Comparison of ENCODE assay signal across 20 mouse cellular contexts in the genomic region with DNA sequence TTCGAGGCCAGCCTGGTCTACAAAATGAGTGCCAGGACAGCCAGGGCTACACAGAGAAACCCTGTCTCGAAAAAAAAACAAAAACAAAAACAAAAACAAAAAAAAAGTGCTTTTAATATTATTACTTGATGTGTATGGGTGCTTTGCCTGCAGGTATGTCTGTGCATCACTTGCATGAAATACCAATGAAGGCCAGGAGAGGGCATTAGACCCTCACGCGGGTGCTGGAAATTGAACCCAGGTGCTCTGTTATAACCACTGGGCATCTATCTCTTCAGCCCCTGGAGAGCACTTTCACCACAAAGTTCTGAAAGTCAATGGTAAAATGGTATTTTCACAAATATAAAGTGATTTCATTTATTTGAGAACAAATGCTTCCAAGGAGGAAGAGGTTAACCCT.
DNase-seq lines count a peak whose midpoint lies in the region; ATAC-seq and TF ChIP-seq lines count a peak whose summit lies in the region.
"Had no signal": no experiment of that assay in that cellular context is flagged by ENCODE, and none has a peak within 500 bp of the region (broad histone marks: within the 10 kb centered on the region; RNA-seq: fewer than 3 reads in every experiment).

No protein-coding gene starts in this region.

- no peak overlapping the region for H3K9ac ChIP-seq in heart, adult 2 months (ENCODE audit: low read depth, low read length)
- H3K9ac ChIP-seq in liver, embryonic 14.5 days (replicated peaks), result no peak overlapping the region
- H3K9ac ChIP-seq in CH12.LX (ENCODE audit: insufficient read depth, low read depth), result no peak overlapping the region
- H3K9ac ChIP-seq: forebrain, embryonic 12.5 days; limb, embryonic 13.5 days; neural tube, embryonic 12.5 days had no signal

- no peak for TF ChIP-seq POLR2A in heart, adult 2 months (IDR thresholded peaks at IDR 0.05; ENCODE audit: insufficient read depth, low read depth, low read length)
- TF ChIP-seq POLR2A in CH12.LX (IDR thresholded peaks at IDR 0.05; ENCODE audit: low read depth, low read length), result no peak

- ATAC-seq in liver, embryonic 14.5 days (ENCODE audit: insufficient read depth), result no peak

- H3K27me3 ChIP-seq in heart, adult 2 months (ENCODE audit: control insufficient read depth, insufficient read depth, low read length), result no peaks in the 10 kb centered on the region
- no peaks in the 10 kb centered on the region for H3K27me3 ChIP-seq in liver, embryonic 14.5 days (ENCODE audit: control insufficient read depth, insufficient read depth, low read length)
- H3K27me3 ChIP-seq in CH12.LX (replicated peaks), result no peaks in the 10 kb centered on the region
- H3K27me3 ChIP-seq: forebrain, embryonic 12.5 days; limb, embryonic 13.5 days; neural tube, embryonic 12.5 days had no signal

- in situ Hi-C loops in CH12.LX (cut with MboI; ENCODE audit: low pct_ligation_motif_present, low pct_unique_long_range_greater_than_20kb, low sequenced_read_pairs), result loop anchor here (10.0 kb wide), 1 partner anchor 649 kb away; no protein-coding TSS in a partner anchor

- DNase-seq in heart, adult 2 months, result no peak
- no peak for DNase-seq in heart, adult 9 months (ENCODE audit: low spot score in 2 of 2)
- no peak for DNase-seq in liver, embryonic 14.5 days (ENCODE audit: low read depth in 3 of 3, low spot score in 3 of 3)
- no peak for DNase-seq in liver
- no peak for DNase-seq in CH12.LX (ENCODE audit: extremely low read depth)
- DNase-seq in R1 (ENCODE audit: low read depth, low spot score), result peak; percentile 73
- DNase-seq in frontal cortex, postnatal 25 days (ENCODE audit: low spot score in 2 of 2), result no peak
- DNase-seq in neural tube, embryonic 10.5 days (ENCODE audit: extremely low spot score, low spot score), result no peak
- DNase-seq: adrenal gland, postnatal 36 days; cerebellum, adult 8-10 months; gastrocnemius, postnatal 14 days; heart, postnatal 10 days; lung, adult 2 months; right cerebral cortex, adult 18-20 months; thymus, adult 2 months had no signal

- H3K36me3 ChIP-seq in heart, adult 2 months (ENCODE audit: control insufficient read depth, insufficient read depth, low read length), result no peaks in the 10 kb centered on the region
- H3K36me3 ChIP-seq in liver, embryonic 14.5 days (replicated peaks; ENCODE audit: control insufficient read depth, insufficient read depth, low read depth), result no peaks in the 10 kb centered on the region
- H3K36me3 ChIP-seq in CH12.LX (replicated peaks in 1 of 2; ENCODE audit: control insufficient read depth in 1 of 2, insufficient read depth in 1 of 2, low read length in 1 of 2), result no peaks in the 10 kb centered on the region
- H3K36me3 ChIP-seq: embryonic facial prominence, embryonic 10.5 days; forebrain, embryonic 12.5 days; limb, embryonic 13.5 days; neural tube, embryonic 12.5 days had no signal

- no peak overlapping the region for H3K27ac ChIP-seq in heart, adult 2 months
- no peak overlapping the region for H3K27ac ChIP-seq in liver, embryonic 14.5 days
- no peak overlapping the region for H3K27ac ChIP-seq in CH12.LX (ENCODE audit: insufficient read depth, low read depth)
- H3K27ac ChIP-seq: embryonic facial prominence, embryonic 10.5 days; forebrain, embryonic 12.5 days; limb, embryonic 13.5 days; neural tube, embryonic 12.5 days had no signal

- dilution Hi-C loops in CH12.LX (cut with MboI; ENCODE audit: extremely low pct_ligation_motif_present, extremely low pct_unique_long_range_greater_than_20kb, low sequenced_read_pairs), result no loop called here

- intact Hi-C loops in heart, adult 2 months (cut with DNase I), result no loop called here

- H3K4me2 ChIP-seq in liver, embryonic 14.5 days (ENCODE audit: low read depth), result no peak overlapping the region
- H3K4me2 ChIP-seq in CH12.LX (ENCODE audit: insufficient read depth, low read depth, poor library complexity, severe bottlenecking), result no peak overlapping the region
- H3K4me2 ChIP-seq: forebrain, embryonic 12.5 days; limb, embryonic 13.5 days; midbrain, embryonic 11.5 days; neural tube, embryonic 12.5 days had no signal

- no peak overlapping the region for H3K4me3 ChIP-seq in heart, adult 2 months
- no peak overlapping the region for H3K4me3 ChIP-seq in liver, embryonic 14.5 days (ENCODE audit: insufficient read depth in 1 of 2, low read depth in 2 of 2, low read length in 2 of 2)
- no peak overlapping the region for H3K4me3 ChIP-seq in CH12.LX (replicated peaks in 1 of 3; ENCODE audit: low read depth in 2 of 3, low read length in 2 of 3, poor library complexity in 1 of 3)
- H3K4me3 ChIP-seq: embryonic facial prominence, embryonic 10.5 days; forebrain, embryonic 12.5 days; limb, embryonic 13.5 days; neural tube, embryonic 12.5 days had no signal

- no peaks in the 10 kb centered on the region for H3K9me3 ChIP-seq in liver, embryonic 14.5 days (ENCODE audit: control insufficient read depth, low read length)
- H3K9me3 ChIP-seq in CH12.LX (replicated peaks; ENCODE audit: low read length), result no peaks in the 10 kb centered on the region
- H3K9me3 ChIP-seq: embryonic facial prominence, embryonic 10.5 days; forebrain, embryonic 12.5 days; limb, embryonic 13.5 days; neural tube, embryonic 12.5 days had no signal

- no peaks in the 10 kb centered on the region for H3K79me2 ChIP-seq in heart, adult 2 months (replicated peaks; ENCODE audit: control insufficient read depth, insufficient read depth, low read length)
- no peaks in the 10 kb centered on the region for H3K79me2 ChIP-seq in CH12.LX (replicated peaks; ENCODE audit: control insufficient read depth, extremely low read depth, insufficient read depth, poor library complexity, severe bottlenecking)

- no peak for TF ChIP-seq EP300 in heart, adult 2 months (IDR thresholded peaks at IDR 0.05; ENCODE audit: insufficient read depth, low read depth, low read length)
- no peak for TF ChIP-seq EP300 in liver, embryonic 14.5 days (IDR thresholded peaks at IDR 0.05; ENCODE audit: low read depth)
- no peak for TF ChIP-seq EP300 in CH12.LX (IDR thresholded peaks at IDR 0.05; ENCODE audit: low read length)

- peaks cover 4% of the 10 kb centered on the region for H3K4me1 ChIP-seq in heart, adult 2 months (ENCODE audit: control insufficient read depth, insufficient read depth, low read length)
- H3K4me1 ChIP-seq in liver, embryonic 14.5 days (replicated peaks; ENCODE audit: control insufficient read depth in 2 of 2, insufficient read depth in 2 of 2, low read length in 1 of 2), result no peaks in the 10 kb centered on the region; a peak in 2 of 4 replicates
- H3K4me1 ChIP-seq in CH12.LX (ENCODE audit: control insufficient read depth in 1 of 2, insufficient read depth in 2 of 2), result peaks cover 2 to 8% of the 10 kb centered on the region in 2 experiments; a peak in 3 of 4 replicates

- TF ChIP-seq RAD21 in CH12.LX (IDR thresholded peaks at IDR 0.05; ENCODE audit: low read depth, low read length), result peak; percentile 57

- 0 out of 2 replicates have a peak, but pooled peaks have one; percentile 11 for TF ChIP-seq CTCF in heart, adult 2 months (IDR thresholded peaks at IDR 0.05)
- TF ChIP-seq CTCF in liver, embryonic 14.5 days (IDR thresholded peaks at IDR 0.05; ENCODE audit: low read depth), result peak; percentile 46; the same call in 1 of the 2 replicates
- TF ChIP-seq CTCF in CH12.LX (conservative IDR thresholded peaks at IDR 0.05 in 1 of 2, IDR thresholded peaks at IDR 0.05 in 1 of 2; ENCODE audit: low read depth in 2 of 2, low read length in 2 of 2), result peak; percentile 18 to 57; a peak in 3 of 4 replicates

- WGBS in heart, adult 2 months, result 57% methylated on average over 4 of the region's 4 CpGs
- WGBS in liver, embryonic 14.5 days (ENCODE audit: insufficient replicate concordance), result 44% methylated on average over 4 of the region's 4 CpGs

TF ChIP-seq in CH12.LX, 34 proteins besides CTCF, POLR2A, EP300 and RAD21:
- TF ChIP-seq CHD2 (IDR thresholded peaks at IDR 0.05; ENCODE audit: low read length) (no peak), E2F4 (IDR thresholded peaks at IDR 0.05; ENCODE audit: insufficient replicate concordance, low read depth, low read length) (no peak), SMC3 (IDR thresholded peaks at IDR 0.05; ENCODE audit: low read depth, low read length) (peak; percentile 35; the same call in 1 of the 2 replicates)
